Mouse (Mus musculus) lung, postnatal 0 days (tissue): ENCODE measurements around the gene Ccdc34.

Experiments used
- CTCF ChIP-seq: IDR thresholded peaks from 2 replicates; pipeline ENCODE4 v1.5.1; 2016; ENCODE audit warnings: antibody characterized with exemption, mild to moderate bottlenecking
- EP300 ChIP-seq: IDR thresholded peaks from 2 replicates; pipeline ENCODE4 v1.6.1; 2016; ENCODE audit warnings: antibody characterized with exemption, mild to moderate bottlenecking, control low read depth

DNA sequence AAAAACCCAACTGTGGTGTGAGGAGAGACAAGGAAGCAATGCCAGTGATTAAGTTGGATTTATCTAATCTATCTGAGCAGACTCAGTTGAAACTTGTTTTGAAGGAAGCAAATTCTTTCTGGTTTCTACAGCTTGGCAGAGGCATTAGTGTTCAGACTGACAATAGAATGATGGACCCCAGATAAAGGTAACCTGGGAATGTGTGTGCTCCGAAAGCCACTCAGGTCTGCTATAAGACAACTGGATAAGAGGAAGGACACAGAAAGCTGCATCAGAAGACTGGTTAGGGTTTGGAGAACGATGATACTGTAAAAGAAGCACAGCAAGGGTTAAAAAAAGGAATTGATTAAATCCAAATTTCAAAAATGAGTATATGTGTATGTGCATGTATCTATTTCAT lies 111.8 kb downstream of the Ccdc34 start:
- TF ChIP-seq EP300 (no peak), CTCF (no peak)
